Mouse (Mus musculus): ENCODE results near the gene Grwd1. TPM values are rescaled to one million over a fixed set of nuclear protein-coding genes. Genes with fewer than 3 reads are reported as not detected.

The Grwd1 gene
- polyA plus RNA-seq, 1 experiment from 2014 or later: 50.6 TPM

DNA sequence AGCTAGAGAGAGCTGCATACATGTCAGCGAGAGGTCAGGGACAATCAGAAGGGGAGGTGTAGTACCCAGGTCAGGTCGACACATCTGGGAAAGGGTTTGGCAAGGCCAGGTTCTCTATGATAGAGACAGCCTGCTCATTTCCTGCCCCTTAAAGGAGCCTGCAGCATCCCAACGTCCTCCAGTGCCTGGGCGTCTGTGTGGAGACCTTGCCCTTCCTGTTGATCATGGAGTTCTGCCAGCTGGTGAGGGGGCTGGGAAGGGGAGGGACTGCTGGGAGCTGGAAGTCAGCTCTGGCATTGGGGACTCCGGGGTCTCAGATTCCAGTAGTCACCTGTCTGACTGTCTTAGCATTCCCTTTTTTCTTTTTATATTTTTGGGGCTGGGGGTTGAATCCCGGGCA, 40.0 kb downstream of the Grwd1 start:
- Histone ChIP-seq H3K36me3 (ENCODE audit: insufficient read depth, low read length) (no peaks in the 10 kb centered on the region), H3K4me2 (ENCODE audit: low read length) (no peak overlapping the region), H3K4me3 (replicated peaks; ENCODE audit: low read depth, low read length) (no peak overlapping the region), H3K9ac (ENCODE audit: low read depth, low read length) (no peak overlapping the region), H3K27me3 (ENCODE audit: insufficient read depth, low read length) (no peaks in the 10 kb centered on the region), H3K4me1 (replicated peaks; ENCODE audit: insufficient read depth, low read length) (0 out of 2 replicates have a peak, but pooled peaks cover 8% of the 10 kb centered on the region), H3K27ac (no peak overlapping the region; the same call in 1 of the 2 replicates), H3K9me3 (replicated peaks; ENCODE audit: low read length) (no peaks in the 10 kb centered on the region)
- DNase-seq (ENCODE audit: low spot score) (peak; percentile 50), ATAC-seq (replicated peaks; ENCODE audit: low FRiP score, low read depth) (no peak)
- WGBS: 45% methylated on average over 6 of the region's 6 CpGs
- no peak for TF ChIP-seq CTCF (IDR thresholded peaks at IDR 0.05; ENCODE audit: low read depth)

DNA sequence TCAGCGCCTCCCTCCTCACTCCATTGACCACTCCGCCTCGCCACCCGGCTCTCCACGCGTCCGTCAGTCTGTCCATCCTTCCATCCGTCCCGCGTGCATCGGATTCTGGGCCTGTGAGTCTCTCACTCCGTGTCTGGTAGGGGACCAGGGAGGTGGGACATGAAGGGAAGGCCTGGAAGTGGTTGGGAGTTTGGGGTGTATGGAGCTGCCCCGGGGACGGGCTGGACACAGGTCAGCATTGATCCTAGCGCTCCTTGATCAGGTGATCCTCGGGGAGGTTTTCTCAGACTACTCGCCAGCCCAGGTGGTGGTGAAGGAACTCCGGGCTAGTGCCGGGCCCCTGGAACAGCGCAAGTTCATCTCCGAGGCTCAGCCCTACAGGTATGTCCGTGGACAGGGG, 43.1 kb downstream of the Grwd1 start:
- no peak overlapping the region for H3K9ac ChIP-seq (ENCODE audit: low read depth, low read length)
- no peaks in the 10 kb centered on the region for H3K9me3 ChIP-seq (replicated peaks; ENCODE audit: low read length)
- H3K36me3 ChIP-seq (ENCODE audit: insufficient read depth, low read length): no peaks in the 10 kb centered on the region
- WGBS: 85% methylated on average over 22 of the region's 22 CpGs
- no peak for TF ChIP-seq CTCF (IDR thresholded peaks at IDR 0.05; ENCODE audit: low read depth)
- H3K27me3 ChIP-seq (ENCODE audit: insufficient read depth, low read length): no peaks in the 10 kb centered on the region
- DNase-seq (ENCODE audit: low spot score): no peak
- peaks cover 19% of the 10 kb centered on the region; the same call in 1 of the 2 replicates for H3K4me1 ChIP-seq (replicated peaks; ENCODE audit: insufficient read depth, low read length)
- no peak for ATAC-seq (replicated peaks; ENCODE audit: low FRiP score, low read depth)
- no peak overlapping the region for H3K4me3 ChIP-seq (replicated peaks; ENCODE audit: low read depth, low read length)
- H3K4me2 ChIP-seq (ENCODE audit: low read length): no peak overlapping the region
- no peak overlapping the region for H3K27ac ChIP-seq

GRCm38 (mm10) chr7:45786661-45787413, 43.9 kb downstream of the Grwd1 start:
- 17% methylated on average over 16 of the region's 17 CpGs for WGBS

GRCm38 (mm10) chr7:45786136-45786578, 44.6 kb downstream of the Grwd1 start:
- TF ChIP-seq CTCF (IDR thresholded peaks at IDR 0.05; ENCODE audit: low read depth): no peak
- H3K27ac ChIP-seq: no peak overlapping the region
- peaks cover 19% of the 10 kb centered on the region; the same call in 1 of the 2 replicates for H3K4me1 ChIP-seq (replicated peaks; ENCODE audit: insufficient read depth, low read length)

More at GRCm38 (mm10) chr7:45786661-45787413, 43.9 kb downstream of the Grwd1 start:
- H3K4me3 ChIP-seq (replicated peaks; ENCODE audit: low read depth, low read length): peak overlapping the region; percentile 60
- no peak for TF ChIP-seq CTCF (IDR thresholded peaks at IDR 0.05; ENCODE audit: low read depth)
- H3K27me3 ChIP-seq (ENCODE audit: insufficient read depth, low read length): no peaks in the 10 kb centered on the region
- no peak overlapping the region for H3K27ac ChIP-seq
- H3K4me2 ChIP-seq (ENCODE audit: low read length): peak overlapping the region; percentile 95
- no peaks in the 10 kb centered on the region for H3K36me3 ChIP-seq (ENCODE audit: insufficient read depth, low read length)
- DNase-seq (ENCODE audit: low spot score) (peak; percentile 83), ATAC-seq (replicated peaks; ENCODE audit: low FRiP score, low read depth) (peak; percentile 55)
- no peaks in the 10 kb centered on the region for H3K9me3 ChIP-seq (replicated peaks; ENCODE audit: low read length)
- H3K4me1 ChIP-seq (replicated peaks; ENCODE audit: insufficient read depth, low read length): peaks cover 19% of the 10 kb centered on the region; the same call in 1 of the 2 replicates
- H3K9ac ChIP-seq (ENCODE audit: low read depth, low read length): peak overlapping the region; percentile 27; the same call in 1 of the 2 replicates

GRCm38 (mm10) chr7:45785388-45786135, 45.2 kb downstream of the Grwd1 start:
- H3K27me3 ChIP-seq (ENCODE audit: insufficient read depth, low read length): no peaks in the 10 kb centered on the region
- ATAC-seq (replicated peaks; ENCODE audit: low FRiP score, low read depth) (peak; percentile 35), DNase-seq (ENCODE audit: low spot score) (no peak)
- H3K9me3 ChIP-seq (replicated peaks; ENCODE audit: low read length): no peaks in the 10 kb centered on the region
- peaks cover 19% of the 10 kb centered on the region; the same call in 1 of the 2 replicates for H3K4me1 ChIP-seq (replicated peaks; ENCODE audit: insufficient read depth, low read length)
- no peaks in the 10 kb centered on the region for H3K36me3 ChIP-seq (ENCODE audit: insufficient read depth, low read length)
- H3K9ac ChIP-seq (ENCODE audit: low read depth, low read length): peak overlapping the region; percentile 60
- WGBS: under 1% methylated on average over 36 of the region's 42 CpGs
- H3K27ac ChIP-seq: no peak overlapping the region
- H3K4me2 ChIP-seq (ENCODE audit: low read length): peak overlapping the region; percentile 95
- TF ChIP-seq CTCF (IDR thresholded peaks at IDR 0.05; ENCODE audit: low read depth): no peak
- peak overlapping the region; percentile 60 for H3K4me3 ChIP-seq (replicated peaks; ENCODE audit: low read depth, low read length)

More at GRCm38 (mm10) chr7:45786136-45786578, 44.6 kb downstream of the Grwd1 start:
- WGBS: 2% methylated on average over 14 of the region's 14 CpGs
- H3K4me3 ChIP-seq (replicated peaks; ENCODE audit: low read depth, low read length): peak overlapping the region; percentile 60
- DNase-seq (ENCODE audit: low spot score) (peak; percentile 87), ATAC-seq (replicated peaks; ENCODE audit: low FRiP score, low read depth) (peak; percentile 54)
- no peaks in the 10 kb centered on the region for H3K9me3 ChIP-seq (replicated peaks; ENCODE audit: low read length)
- H3K36me3 ChIP-seq (ENCODE audit: insufficient read depth, low read length): no peaks in the 10 kb centered on the region
- H3K27me3 ChIP-seq (ENCODE audit: insufficient read depth, low read length): no peaks in the 10 kb centered on the region
- peak overlapping the region; percentile 95 for H3K4me2 ChIP-seq (ENCODE audit: low read length)
- H3K9ac ChIP-seq (ENCODE audit: low read depth, low read length): peak overlapping the region; percentile 60; the same call in 1 of the 2 replicates
